Mouse (Mus musculus): Measurements from ENCODE around the gene Wipi1. TPM values are rescaled to one million over a fixed set of nuclear protein-coding genes. Genes with fewer than 3 reads are reported as not detected.

The Wipi1 gene
- polyA plus RNA-seq, 1 experiment from 2014 or later, result 31.5 TPM

- Histone ChIP-seq H3K4me2 (ENCODE audit: low read length) (no peak overlapping the region), H3K27me3 (ENCODE audit: control insufficient read depth, insufficient read depth, low read length) (no peaks in the 10 kb centered on the region), H3K27ac (replicated peaks in 1 of 2; ENCODE audit: control insufficient read depth in 1 of 2, insufficient read depth in 1 of 2, low read depth in 2 of 2, low read length in 2 of 2) (no peak overlapping the region), H3K9me3 (ENCODE audit: control insufficient read depth, low read length) (no peaks in the 10 kb centered on the region), H3K36me3 (ENCODE audit: control insufficient read depth, insufficient read depth, low read length) (no peaks in the 10 kb centered on the region), H3K4me3 (ENCODE audit: control insufficient read depth in 1 of 2, insufficient read depth in 1 of 2, low read depth in 1 of 2, low read length in 2 of 2) (no peak overlapping the region), H3K9ac (ENCODE audit: low read length) (no peak overlapping the region), H3K4me1 (ENCODE audit: control insufficient read depth in 2 of 2, insufficient read depth in 2 of 2, low read length in 2 of 2) (peaks cover 20% of the 10 kb centered on the region in 2 experiments)
- 90% methylated on average over 1 of the region's 1 CpGs for WGBS
- ATAC-seq (ENCODE audit: insufficient number of reproducible peaks, insufficient read depth, low FRiP score, low read depth), result no peak
These were observed 64.1 kb downstream of the Wipi1 start for GRCm38 (mm10) chr11:109547652-109548051.

GRCm38 (mm10) chr11:109546305-109547001 is 65.3 kb downstream of the Wipi1 start:
- Histone ChIP-seq H3K4me3 (ENCODE audit: control insufficient read depth in 1 of 2, insufficient read depth in 1 of 2, low read depth in 1 of 2, low read length in 2 of 2) (no peak overlapping the region), H3K27ac (replicated peaks in 1 of 2; ENCODE audit: control insufficient read depth in 1 of 2, insufficient read depth in 1 of 2, low read depth in 2 of 2, low read length in 2 of 2) (no peak overlapping the region), H3K27me3 (ENCODE audit: control insufficient read depth, insufficient read depth, low read length) (no peaks in the 10 kb centered on the region), H3K4me2 (ENCODE audit: low read length) (no peak overlapping the region), H3K36me3 (ENCODE audit: control insufficient read depth, insufficient read depth, low read length) (no peaks in the 10 kb centered on the region), H3K9ac (ENCODE audit: low read length) (no peak overlapping the region), H3K9me3 (ENCODE audit: control insufficient read depth, low read length) (no peaks in the 10 kb centered on the region), H3K4me1 (ENCODE audit: control insufficient read depth in 2 of 2, insufficient read depth in 2 of 2, low read length in 2 of 2) (peaks cover 20% of the 10 kb centered on the region in 2 experiments)
- 57% methylated on average over 16 of the region's 16 CpGs for WGBS
- ATAC-seq (ENCODE audit: insufficient number of reproducible peaks, insufficient read depth, low FRiP score, low read depth), result 0 out of 2 replicates have a peak, but pooled peaks have one; percentile 7

- no peaks in the 10 kb centered on the region for H3K9me3 ChIP-seq (ENCODE audit: control insufficient read depth, low read length)
- H3K4me1 ChIP-seq (ENCODE audit: control insufficient read depth in 2 of 2, insufficient read depth in 2 of 2, low read length in 2 of 2), result peaks cover 20% of the 10 kb centered on the region in 2 experiments
- H3K36me3 ChIP-seq (ENCODE audit: control insufficient read depth, insufficient read depth, low read length), result no peaks in the 10 kb centered on the region
- no peak overlapping the region for H3K27ac ChIP-seq (replicated peaks in 1 of 2; ENCODE audit: control insufficient read depth in 1 of 2, insufficient read depth in 1 of 2, low read depth in 2 of 2, low read length in 2 of 2)
- no peaks in the 10 kb centered on the region for H3K27me3 ChIP-seq (ENCODE audit: control insufficient read depth, insufficient read depth, low read length)
- no peak for ATAC-seq (ENCODE audit: insufficient number of reproducible peaks, insufficient read depth, low FRiP score, low read depth)
- WGBS, result 43% methylated on average over 12 of the region's 12 CpGs
- H3K4me3 ChIP-seq (ENCODE audit: control insufficient read depth in 1 of 2, insufficient read depth in 1 of 2, low read depth in 1 of 2, low read length in 2 of 2), result no peak overlapping the region
- no peak overlapping the region for H3K9ac ChIP-seq (ENCODE audit: low read length)
- peak overlapping the region; percentile 36 for H3K4me2 ChIP-seq (ENCODE audit: low read length)
These were observed 66.0 kb downstream of the Wipi1 start for GRCm38 (mm10) chr11:109545700-109546143.

- H3K4me2 ChIP-seq (ENCODE audit: low read length), result peak overlapping the region; percentile 36
- WGBS, result 7% methylated on average over 7 of the region's 7 CpGs
- no peaks in the 10 kb centered on the region for H3K36me3 ChIP-seq (ENCODE audit: control insufficient read depth, insufficient read depth, low read length)
- no peaks in the 10 kb centered on the region for H3K27me3 ChIP-seq (ENCODE audit: control insufficient read depth, insufficient read depth, low read length)
- no peak overlapping the region for H3K9ac ChIP-seq (ENCODE audit: low read length)
- H3K9me3 ChIP-seq (ENCODE audit: control insufficient read depth, low read length), result no peaks in the 10 kb centered on the region
- H3K4me1 ChIP-seq (ENCODE audit: control insufficient read depth in 2 of 2, insufficient read depth in 2 of 2, low read length in 2 of 2), result peaks cover 20% of the 10 kb centered on the region in 2 experiments
- H3K4me3 ChIP-seq (ENCODE audit: control insufficient read depth in 1 of 2, insufficient read depth in 1 of 2, low read depth in 1 of 2, low read length in 2 of 2), result no peak overlapping the region
- peak; percentile 44; the same call in 1 of the 2 replicates for ATAC-seq (ENCODE audit: insufficient number of reproducible peaks, insufficient read depth, low FRiP score, low read depth)
- no peak overlapping the region for H3K27ac ChIP-seq (replicated peaks in 1 of 2; ENCODE audit: control insufficient read depth in 1 of 2, insufficient read depth in 1 of 2, low read depth in 2 of 2, low read length in 2 of 2)
These were observed 66.5 kb downstream of the Wipi1 start for GRCm38 (mm10) chr11:109545265-109545664.

- no peak overlapping the region for H3K4me2 ChIP-seq (ENCODE audit: low read length)
- WGBS, result 64% methylated on average over 7 of the region's 7 CpGs
- no peak overlapping the region for H3K4me3 ChIP-seq (ENCODE audit: control insufficient read depth in 1 of 2, insufficient read depth in 1 of 2, low read depth in 1 of 2, low read length in 2 of 2)
- H3K27ac ChIP-seq (replicated peaks in 1 of 2; ENCODE audit: control insufficient read depth in 1 of 2, insufficient read depth in 1 of 2, low read depth in 2 of 2, low read length in 2 of 2), result no peak overlapping the region
- no peaks in the 10 kb centered on the region for H3K27me3 ChIP-seq (ENCODE audit: control insufficient read depth, insufficient read depth, low read length)
- no peaks in the 10 kb centered on the region for H3K36me3 ChIP-seq (ENCODE audit: control insufficient read depth, insufficient read depth, low read length)
- H3K4me1 ChIP-seq (ENCODE audit: control insufficient read depth in 2 of 2, insufficient read depth in 2 of 2, low read length in 2 of 2), result peaks cover 20% of the 10 kb centered on the region in 2 experiments
- H3K9ac ChIP-seq (ENCODE audit: low read length), result no peak overlapping the region
- H3K9me3 ChIP-seq (ENCODE audit: control insufficient read depth, low read length), result no peaks in the 10 kb centered on the region
- ATAC-seq (ENCODE audit: insufficient number of reproducible peaks, insufficient read depth, low FRiP score, low read depth), result no peak
These were observed 67.3 kb downstream of the Wipi1 start for GRCm38 (mm10) chr11:109544432-109544831.

GRCm38 (mm10) chr11:109543466-109543865 is 68.3 kb downstream of the Wipi1 start:
- Histone ChIP-seq H3K27ac (replicated peaks in 1 of 2; ENCODE audit: control insufficient read depth in 1 of 2, insufficient read depth in 1 of 2, low read depth in 2 of 2, low read length in 2 of 2) (no peak overlapping the region), H3K4me1 (ENCODE audit: control insufficient read depth in 2 of 2, insufficient read depth in 2 of 2, low read length in 2 of 2) (peaks cover 20% of the 10 kb centered on the region in 2 experiments), H3K27me3 (ENCODE audit: control insufficient read depth, insufficient read depth, low read length) (no peaks in the 10 kb centered on the region), H3K4me2 (ENCODE audit: low read length) (no peak overlapping the region), H3K4me3 (ENCODE audit: control insufficient read depth in 1 of 2, insufficient read depth in 1 of 2, low read depth in 1 of 2, low read length in 2 of 2) (no peak overlapping the region), H3K9ac (ENCODE audit: low read length) (no peak overlapping the region), H3K9me3 (ENCODE audit: control insufficient read depth, low read length) (no peaks in the 10 kb centered on the region), H3K36me3 (ENCODE audit: control insufficient read depth, insufficient read depth, low read length) (no peaks in the 10 kb centered on the region)
- ATAC-seq (ENCODE audit: insufficient number of reproducible peaks, insufficient read depth, low FRiP score, low read depth), result no peak
- WGBS, result 70% methylated on average over 9 of the region's 9 CpGs

GRCm38 (mm10) chr11:109539290-109539689 is 72.5 kb downstream of the Wipi1 start:
- ATAC-seq (ENCODE audit: insufficient number of reproducible peaks, insufficient read depth, low FRiP score, low read depth), result no peak
- no peaks in the 10 kb centered on the region for H3K27me3 ChIP-seq (ENCODE audit: control insufficient read depth, insufficient read depth, low read length)
- H3K27ac ChIP-seq (replicated peaks in 1 of 2; ENCODE audit: control insufficient read depth in 1 of 2, insufficient read depth in 1 of 2, low read depth in 2 of 2, low read length in 2 of 2), result no peak overlapping the region
- 60% methylated on average over 6 of the region's 6 CpGs for WGBS
- no peak overlapping the region for H3K4me2 ChIP-seq (ENCODE audit: low read length)
- H3K36me3 ChIP-seq (ENCODE audit: control insufficient read depth, insufficient read depth, low read length), result no peaks in the 10 kb centered on the region
- H3K9ac ChIP-seq (ENCODE audit: low read length), result no peak overlapping the region
- no peak overlapping the region for H3K4me3 ChIP-seq (ENCODE audit: control insufficient read depth in 1 of 2, insufficient read depth in 1 of 2, low read depth in 1 of 2, low read length in 2 of 2)
- H3K9me3 ChIP-seq (ENCODE audit: control insufficient read depth, low read length), result no peaks in the 10 kb centered on the region
- peaks cover 4 to 6% of the 10 kb centered on the region in 2 experiments; a peak in 2 of 4 replicates for H3K4me1 ChIP-seq (ENCODE audit: control insufficient read depth in 2 of 2, insufficient read depth in 2 of 2, low read length in 2 of 2)

- Histone ChIP-seq H3K4me1 (ENCODE audit: control insufficient read depth in 2 of 2, insufficient read depth in 2 of 2, low read length in 2 of 2) (no peaks in the 10 kb centered on the region), H3K27me3 (ENCODE audit: control insufficient read depth, insufficient read depth, low read length) (no peaks in the 10 kb centered on the region), H3K9me3 (ENCODE audit: control insufficient read depth, low read length) (no peaks in the 10 kb centered on the region), H3K27ac (replicated peaks in 1 of 2; ENCODE audit: control insufficient read depth in 1 of 2, insufficient read depth in 1 of 2, low read depth in 2 of 2, low read length in 2 of 2) (no peak overlapping the region), H3K4me3 (ENCODE audit: control insufficient read depth in 1 of 2, insufficient read depth in 1 of 2, low read depth in 1 of 2, low read length in 2 of 2) (no peak overlapping the region), H3K4me2 (ENCODE audit: low read length) (no peak overlapping the region), H3K36me3 (ENCODE audit: control insufficient read depth, insufficient read depth, low read length) (no peaks in the 10 kb centered on the region), H3K9ac (ENCODE audit: low read length) (no peak overlapping the region)
- ATAC-seq (ENCODE audit: insufficient number of reproducible peaks, insufficient read depth, low FRiP score, low read depth), result no peak
- 77% methylated on average over 5 of the region's 5 CpGs for WGBS
These were observed 74.8 kb downstream of the Wipi1 start for GRCm38 (mm10) chr11:109536939-109537338.
